Mouse (Mus musculus) heart, postnatal 10 days (tissue): ENCODE results near the gene Il31ra. TPM values are rescaled to one million over a fixed set of nuclear protein-coding genes. Genes with fewer than 3 reads are reported as not detected.
A peak's percentile ranks its signal among the peaks of the same experiment; 100 is the strongest.

Experiments
- DNase-seq, 2 experiments: peaks; one replicate each; pipeline ENCODE4 v3.0.0; 2021
- intact Hi-C: fragments of 180-260 bp; cut with DNase I; formaldehyde crosslinking; loops from one replicate; pipeline ENCODE4 v1.15.1; 2025
- total RNA-seq, 2 experiments: library from RNA; stranded (reverse); gene quantifications; 2 replicates each; pipeline ENCODE4 v1.2.3; 2021

The Il31ra gene
- total RNA-seq, 2 experiments from 2014 or later, result 0.14 TPM; not detected in 1

DNA sequence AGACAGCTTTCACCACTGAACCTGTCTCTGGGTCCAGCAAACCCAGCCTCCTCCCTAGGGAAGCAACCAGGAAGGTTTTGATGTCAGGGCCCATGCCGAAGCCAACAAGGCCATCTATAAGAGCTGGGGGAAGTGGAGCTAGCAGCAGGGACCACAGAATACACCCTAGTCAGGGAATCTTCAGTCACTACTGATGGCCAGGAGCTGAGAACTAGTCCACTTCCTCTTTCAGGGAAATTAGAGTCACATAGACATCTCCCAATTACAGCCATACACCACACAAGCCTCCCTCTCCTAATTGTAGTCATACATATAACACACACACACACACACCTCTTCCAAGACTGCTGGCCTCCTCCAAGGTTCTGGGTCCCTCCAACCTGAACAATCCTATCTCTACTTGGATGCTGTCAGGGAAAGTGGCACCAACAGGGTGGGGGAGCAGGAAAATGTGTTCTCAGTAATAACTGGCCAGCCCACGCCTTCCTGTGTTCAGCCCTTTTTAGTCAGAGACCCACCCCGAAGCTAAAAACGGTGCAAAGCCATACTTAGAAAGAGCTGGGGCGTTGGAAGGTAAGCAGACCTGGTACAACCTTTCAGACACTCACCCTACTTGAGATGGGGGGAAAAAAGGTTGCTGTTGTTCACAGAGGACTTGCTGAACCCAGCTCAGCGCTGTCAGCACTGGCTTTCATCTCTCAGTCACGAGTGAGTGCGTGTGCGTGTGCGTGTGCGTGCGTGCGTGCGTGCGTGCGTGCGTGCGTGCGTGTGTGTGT is 83.5 kb downstream of the Il31ra start:
- intact Hi-C loops, result no loop called here
- no peak for DNase-seq

DNA sequence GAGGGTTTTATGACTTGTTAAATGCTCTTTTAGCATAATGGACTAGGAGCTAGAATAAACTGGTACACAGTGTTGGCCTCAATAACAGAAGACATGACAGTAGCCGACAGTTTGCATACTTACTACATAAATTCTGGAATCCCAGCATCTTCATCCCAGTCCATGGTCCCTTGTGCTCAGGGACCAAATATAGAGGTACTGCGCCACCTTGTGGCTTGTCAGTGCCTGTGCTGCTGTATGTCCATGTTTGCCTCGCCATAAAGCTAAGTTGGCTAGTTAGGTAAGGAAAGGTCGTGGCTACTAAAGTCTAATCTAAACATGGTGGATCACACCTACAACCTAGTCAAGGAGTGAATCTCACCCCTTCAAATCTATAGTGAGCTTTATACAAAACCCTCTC is 84.7 kb downstream of the Il31ra start:
- intact Hi-C loops, result loop anchor here (1.0 to 10.0 kb wide), 2 partner anchors 201 to 745 kb away; no protein-coding TSS in a partner anchor
- peak; percentile 60 to 77 for DNase-seq

DNA sequence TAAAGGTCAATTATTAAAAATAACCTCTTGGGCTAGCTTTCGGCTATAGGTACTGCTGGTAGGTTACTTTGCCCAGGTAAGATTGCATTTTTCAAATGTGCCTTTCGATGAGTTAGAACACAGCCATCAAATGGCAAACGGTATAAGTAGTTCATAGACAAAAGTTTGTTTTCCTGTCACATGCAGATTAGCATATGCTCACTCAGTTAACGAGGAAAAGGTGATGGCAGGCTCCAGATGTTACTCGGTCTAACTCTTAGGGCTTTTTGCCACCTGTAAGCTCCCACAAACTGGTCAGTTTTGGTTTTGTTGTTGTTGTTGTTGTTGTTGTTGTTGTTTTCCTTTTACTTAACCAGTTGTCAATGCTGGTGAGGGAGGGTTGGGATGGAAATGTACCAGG is 85.7 kb downstream of the Il31ra start:
- intact Hi-C loops, result loop anchor here (10.0 kb wide), 1 partner anchor 744 kb away; no protein-coding TSS in a partner anchor
- no peak for DNase-seq

DNA sequence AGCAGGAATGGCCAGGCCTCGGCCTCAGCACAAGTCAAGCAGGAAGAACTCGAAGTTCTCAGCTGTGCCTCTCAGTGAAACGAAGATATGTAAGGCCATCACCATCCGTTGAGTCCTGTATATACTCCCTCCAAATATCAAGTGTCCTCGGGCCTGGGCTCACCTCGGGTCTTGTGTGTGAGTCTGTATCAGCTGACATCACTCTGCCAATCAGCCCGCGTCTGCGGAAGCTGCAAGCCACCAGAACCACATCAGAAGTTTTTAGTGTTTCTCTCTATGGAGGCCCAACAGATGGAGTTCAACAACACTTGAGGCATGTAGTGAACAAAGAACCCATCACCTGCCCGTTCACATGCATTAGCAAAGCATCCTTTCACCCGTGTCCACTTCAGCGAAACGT is 86.5 kb downstream of the Il31ra start:
- no peak for DNase-seq
- intact Hi-C loops, result loop anchor here (10.0 kb wide), 1 partner anchor 743 kb away; no protein-coding TSS in a partner anchor

DNA sequence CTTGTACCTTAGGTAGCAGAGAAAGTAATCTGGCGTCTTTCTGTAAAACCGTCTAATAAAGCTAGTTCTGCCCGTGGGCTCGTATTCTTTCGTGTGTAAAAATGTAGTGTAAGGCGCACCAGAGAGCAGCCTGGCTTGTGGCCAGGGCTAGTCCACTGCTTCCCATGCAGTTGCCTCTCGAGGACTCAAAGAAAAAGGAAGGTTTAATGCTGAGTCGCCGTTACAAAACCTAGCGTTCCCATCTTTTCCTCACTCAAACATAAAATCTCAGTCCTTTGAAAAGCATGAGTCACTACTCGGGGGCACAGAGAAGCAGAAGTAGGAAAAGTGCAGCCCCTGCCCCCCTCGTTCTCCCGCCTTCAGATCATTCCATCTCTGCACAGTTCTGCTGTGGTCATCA is 87.4 kb downstream of the Il31ra start:
- intact Hi-C loops, result loop anchor here (10.0 kb wide), 1 partner anchor 742 kb away; no protein-coding TSS in a partner anchor
- peak in 1 of 2 experiments; percentile 30 for DNase-seq

DNA sequence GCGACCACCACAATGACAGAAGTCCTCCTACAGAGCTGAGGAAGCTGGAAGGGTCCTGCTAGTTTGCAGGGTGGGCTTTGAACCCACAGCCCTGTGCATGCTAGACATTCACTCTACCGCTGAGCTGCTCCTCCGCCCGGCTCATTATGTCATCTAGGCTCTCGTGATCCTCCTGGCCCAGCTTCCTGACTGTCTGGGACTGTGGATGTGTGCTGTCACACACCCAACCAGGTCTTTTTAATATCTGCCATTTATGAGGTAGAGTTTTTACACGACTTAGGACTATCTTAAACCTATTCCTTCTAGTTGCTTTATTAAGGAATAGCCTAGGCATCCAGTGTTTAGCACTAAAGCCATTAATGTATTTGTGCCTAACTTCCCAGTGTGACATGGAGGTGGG is 88.7 kb downstream of the Il31ra start:
- intact Hi-C loops, result loop anchor here (10.0 kb wide), 1 partner anchor 741 kb away; no protein-coding TSS in a partner anchor
- no peak for DNase-seq

DNA sequence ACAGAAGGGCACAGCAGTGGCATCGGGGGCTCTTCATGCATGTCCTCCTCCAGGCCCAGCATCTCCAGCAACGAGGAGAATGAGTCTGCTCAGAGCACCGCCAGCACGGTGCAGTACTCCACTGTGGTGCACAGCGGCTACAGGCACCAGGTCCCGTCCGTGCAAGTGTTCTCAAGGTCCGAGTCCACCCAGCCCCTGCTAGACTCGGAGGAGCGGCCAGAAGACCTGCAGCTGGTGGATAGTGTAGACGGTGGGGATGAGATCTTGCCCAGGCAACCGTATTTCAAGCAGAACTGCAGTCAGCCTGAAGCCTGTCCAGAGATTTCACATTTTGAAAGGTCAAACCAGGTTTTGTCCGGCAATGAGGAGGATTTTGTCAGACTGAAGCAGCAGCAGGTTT is 90.3 kb downstream of the Il31ra start:
- DNase-seq, result no peak
- intact Hi-C loops, result loop anchor here (10.0 kb wide), 1 partner anchor 739 kb away; no protein-coding TSS in a partner anchor

DNA sequence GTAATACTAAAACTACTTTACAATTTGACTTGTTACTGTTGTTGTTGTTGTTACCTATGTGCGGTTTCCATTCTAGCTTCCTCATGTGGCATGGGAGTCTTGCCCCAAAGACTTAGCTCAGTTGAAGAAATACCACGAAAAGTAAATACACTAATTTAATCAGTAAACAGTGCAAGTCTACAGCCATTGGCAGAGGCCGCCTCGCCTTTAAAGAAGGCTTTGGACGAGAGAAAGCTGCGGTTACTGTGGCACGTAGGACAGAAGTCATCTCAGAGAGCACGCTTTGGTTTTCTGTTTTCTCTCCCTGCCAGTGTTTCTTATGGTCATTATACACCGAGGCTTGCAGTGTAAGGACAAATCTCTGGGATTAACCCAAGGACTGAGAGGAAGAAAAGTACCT is 93.7 kb downstream of the Il31ra start:
- intact Hi-C loops, result loop anchor here (2.0 to 10.0 kb wide), 2 partner anchors 20 to 736 kb away; no protein-coding TSS in a partner anchor
- DNase-seq, result no peak

DNA sequence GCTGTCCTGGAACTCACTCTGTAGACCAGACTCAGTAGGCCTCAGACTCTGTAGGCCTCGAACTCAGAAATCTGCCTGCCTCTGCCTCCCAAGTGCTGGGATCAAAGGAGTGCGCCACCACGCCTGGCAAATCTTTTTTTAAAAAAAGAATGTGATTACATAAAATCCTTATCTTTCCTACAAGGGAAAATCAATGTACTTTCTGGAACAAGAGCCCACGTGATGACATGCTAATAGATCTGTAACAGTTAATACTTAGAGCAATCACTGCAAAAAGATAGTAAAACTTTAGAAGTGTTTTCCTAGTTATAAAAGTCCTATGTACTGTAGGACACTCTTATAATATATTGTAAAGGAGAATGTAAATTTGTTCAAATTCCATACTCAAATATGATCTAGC is 94.1 kb downstream of the Il31ra start:
- intact Hi-C loops, result loop anchor here (2.0 to 10.0 kb wide), 2 partner anchors 19 to 735 kb away; no protein-coding TSS in a partner anchor
- no peak for DNase-seq

DNA sequence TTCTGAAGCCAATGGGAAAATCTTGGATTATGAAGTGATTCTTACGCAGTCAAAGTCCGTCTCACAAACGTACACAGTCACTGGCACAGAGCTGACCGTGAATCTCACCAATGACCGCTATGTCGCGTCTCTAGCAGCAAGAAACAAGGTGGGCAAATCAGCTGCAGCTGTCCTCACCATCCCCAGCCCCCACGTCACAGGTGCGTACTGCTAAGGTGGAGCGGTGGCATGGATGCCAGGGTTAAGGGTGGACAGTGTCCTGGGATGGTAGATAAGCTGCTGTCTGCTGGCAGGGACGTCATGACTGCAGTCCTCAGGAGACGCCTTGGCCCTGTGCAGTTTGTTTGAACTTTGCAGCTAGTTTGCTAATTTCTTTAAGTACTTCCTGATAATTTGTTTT is 99.6 kb downstream of the Il31ra start:
- no peak for DNase-seq
- intact Hi-C loops, result no loop called here

DNA sequence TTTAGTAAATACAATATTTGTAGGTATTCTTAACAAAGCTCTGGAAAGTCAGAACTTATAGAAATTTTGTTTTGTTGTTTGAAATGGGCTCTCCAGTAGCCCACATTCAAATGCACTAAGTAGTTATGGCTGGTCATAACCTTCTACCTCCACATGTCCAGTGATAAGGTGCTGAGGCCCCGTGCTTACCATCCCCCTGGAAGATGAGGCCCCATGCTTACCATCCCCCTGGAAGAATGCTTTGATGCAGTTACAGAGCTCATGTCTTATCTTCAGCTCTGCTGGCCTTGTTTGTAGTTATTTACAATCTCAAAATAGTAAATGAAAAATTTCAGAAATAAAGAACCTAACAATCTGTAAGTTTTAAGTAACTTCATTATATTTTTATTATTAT is 101.9 kb downstream of the Il31ra start:
- intact Hi-C loops, result no loop called here
- no peak for DNase-seq

DNA sequence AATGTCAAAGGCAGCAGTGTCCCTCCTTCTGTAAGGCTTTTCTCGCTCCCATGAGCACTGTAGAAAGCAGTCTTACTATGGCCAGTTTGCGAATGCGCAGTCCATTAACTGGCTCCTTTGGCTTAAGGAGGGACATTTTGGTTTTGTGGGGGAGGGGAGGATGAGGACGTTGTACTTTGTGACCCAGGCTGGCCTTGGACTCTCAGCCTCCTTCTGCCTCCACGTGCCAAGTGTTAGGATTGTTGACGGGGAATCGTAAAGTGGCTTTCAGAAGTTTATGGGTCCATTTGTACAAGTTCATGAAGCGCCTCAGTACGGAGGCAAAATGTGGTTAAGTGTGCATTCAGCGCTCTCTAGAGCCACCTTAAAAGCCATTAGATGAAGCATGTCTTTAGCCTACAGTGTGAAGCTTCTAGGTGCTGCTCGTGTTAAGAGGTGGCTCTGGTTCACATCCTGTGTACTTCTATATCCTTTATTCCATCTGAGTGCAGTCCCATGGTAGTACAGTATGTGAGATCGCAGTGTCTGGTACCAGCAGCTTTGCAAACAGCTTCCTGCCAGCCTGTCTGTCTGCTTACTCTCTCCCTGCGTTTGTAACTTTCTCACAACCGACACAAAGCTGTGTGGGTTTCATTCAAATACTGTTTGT is 102.4 kb downstream of the Il31ra start:
- DNase-seq, result no peak
- intact Hi-C loops, result no loop called here

DNA sequence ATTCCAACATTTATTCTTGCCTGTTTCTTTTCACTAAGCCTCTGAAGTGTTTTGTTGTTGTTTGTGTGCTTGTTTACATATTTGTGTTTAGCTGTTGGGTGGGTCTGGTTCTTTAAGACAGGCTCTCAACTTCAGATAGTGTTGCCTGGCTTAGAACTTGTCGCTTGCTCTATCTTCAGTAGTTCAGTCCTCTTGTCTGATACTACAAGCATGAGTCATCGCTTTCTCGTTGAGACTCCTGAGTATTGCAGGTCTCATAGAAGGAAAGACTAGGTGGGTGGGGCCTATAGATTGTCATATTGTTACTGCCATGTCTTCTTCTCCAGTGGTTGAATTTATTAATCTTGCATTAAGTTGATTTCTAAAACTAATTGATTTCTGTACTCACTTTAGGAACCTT is 104.1 kb downstream of the Il31ra start:
- intact Hi-C loops, result no loop called here
- no peak for DNase-seq

DNA sequence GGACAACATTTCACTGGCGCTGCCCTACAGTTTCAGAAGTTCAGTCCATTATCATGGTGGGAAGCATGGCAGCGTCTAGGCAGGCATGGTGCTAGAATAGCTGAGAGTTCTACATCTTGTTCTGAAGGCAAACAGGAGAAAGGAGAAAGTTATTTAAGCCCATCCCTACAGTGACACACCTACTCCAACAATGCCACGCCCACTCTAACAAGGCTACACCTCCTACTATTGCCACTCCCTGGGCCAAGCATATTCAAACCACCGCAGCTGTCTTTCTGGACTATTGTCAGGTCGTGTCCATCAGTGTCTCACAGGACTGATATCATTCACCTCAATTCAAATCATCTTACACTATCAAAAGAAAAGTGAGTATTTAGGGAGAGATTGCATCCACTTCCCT is 107.5 kb downstream of the Il31ra start:
- intact Hi-C loops, result no loop called here

DNA sequence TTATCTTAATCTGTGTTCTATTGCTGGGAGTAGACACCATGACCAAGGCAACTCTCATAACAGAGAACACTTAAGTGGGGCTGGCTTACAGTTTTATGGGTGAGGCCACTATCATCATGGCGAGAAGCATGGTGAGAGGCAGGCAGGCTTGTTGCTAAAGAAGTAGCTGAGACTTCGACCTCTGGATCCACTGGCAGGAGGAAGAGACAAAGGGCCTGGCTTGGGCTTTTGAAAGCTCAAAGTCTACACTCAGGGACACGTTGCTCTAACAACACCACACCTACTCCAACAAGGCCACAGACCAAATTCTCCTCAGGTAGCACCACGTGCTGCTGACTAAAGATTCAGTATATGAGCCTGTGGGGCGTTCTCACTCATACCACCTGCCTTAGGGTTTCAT is 107.9 kb downstream of the Il31ra start:
- intact Hi-C loops, result no loop called here
- DNase-seq, result no peak

More for the DNA sequence above, 107.5 kb downstream of the Il31ra start:
- DNase-seq, result no peak

DNA sequence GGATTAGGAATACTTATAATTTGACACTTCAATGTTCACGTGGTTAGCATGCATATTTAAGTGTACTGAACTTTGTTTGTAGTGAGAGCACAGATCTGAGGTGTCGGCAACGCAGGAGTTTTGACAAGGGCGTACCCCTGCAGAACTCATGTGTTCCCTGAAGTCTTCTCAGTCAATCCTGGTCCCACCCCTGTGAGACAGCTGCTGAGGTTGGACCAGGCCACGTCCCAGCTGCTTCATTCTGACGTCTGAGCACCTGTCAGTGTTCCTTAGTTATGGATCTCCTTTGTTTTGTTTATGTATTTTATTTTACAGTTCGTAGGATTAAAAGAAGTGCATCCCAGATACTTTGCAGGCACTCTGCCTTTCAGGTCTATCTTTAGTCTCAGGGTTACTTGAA is 111.1 kb downstream of the Il31ra start:
- DNase-seq, result no peak
- intact Hi-C loops, result no loop called here

DNA sequence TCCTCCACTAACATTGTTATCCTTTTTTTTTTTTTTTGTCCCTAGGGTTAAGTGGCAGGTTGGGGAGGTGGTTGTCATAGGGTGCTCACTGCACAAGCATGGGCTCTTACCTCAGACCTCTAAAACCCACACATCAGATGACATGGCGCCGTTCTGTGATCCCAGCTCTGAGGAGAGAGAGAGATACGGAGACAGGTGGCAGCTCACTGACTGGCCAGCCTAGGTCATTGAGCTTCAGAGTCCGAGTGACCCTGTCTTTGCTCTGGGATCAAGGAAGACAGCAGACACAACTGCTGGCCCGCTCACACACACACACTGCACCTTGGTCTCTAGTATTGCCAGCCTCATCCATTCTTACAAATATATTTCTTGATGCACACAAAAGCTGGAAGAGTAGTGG is 111.6 kb downstream of the Il31ra start:
- intact Hi-C loops, result no loop called here
- no peak for DNase-seq

DNA sequence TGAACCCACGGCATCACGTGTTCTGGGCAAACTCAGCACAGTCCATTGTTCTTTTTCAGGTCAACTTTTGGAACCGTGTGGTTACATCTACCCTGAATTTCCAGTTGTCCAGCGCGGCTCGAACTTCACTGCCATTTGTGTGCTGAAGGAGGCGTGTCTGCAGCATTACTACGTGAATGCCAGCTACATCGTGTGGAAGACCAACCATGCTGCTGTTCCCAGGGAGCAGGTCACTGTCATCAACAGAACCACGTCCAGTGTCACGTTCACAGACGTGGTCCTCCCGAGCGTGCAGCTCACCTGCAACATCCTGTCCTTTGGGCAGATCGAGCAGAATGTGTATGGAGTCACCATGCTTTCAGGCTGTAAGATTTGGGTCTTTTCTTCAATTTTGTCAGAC is 114.2 kb downstream of the Il31ra start:
- no peak for DNase-seq
- intact Hi-C loops, result loop anchor here (2.0 kb wide), 1 partner anchor 21 kb away; no protein-coding TSS in a partner anchor

DNA sequence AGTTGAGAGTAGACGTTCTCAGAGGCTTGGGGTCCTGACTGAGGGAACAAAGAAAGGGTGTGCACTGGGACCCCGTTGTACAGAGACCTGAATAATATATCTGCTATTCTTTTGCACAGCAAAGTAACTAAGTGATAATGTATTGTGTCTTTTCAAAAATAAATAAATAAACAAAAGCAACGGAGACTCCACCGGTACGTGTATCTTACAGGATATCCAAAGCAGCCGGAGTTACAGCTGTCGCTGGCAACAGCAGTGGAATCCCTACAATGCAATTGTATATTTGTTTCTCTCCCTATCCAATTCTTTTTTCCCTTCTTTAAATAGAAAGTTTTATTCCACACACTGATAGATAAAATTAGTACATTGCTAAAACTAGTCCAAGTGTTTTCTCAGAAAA is 115.1 kb downstream of the Il31ra start:
- DNase-seq, result no peak
- intact Hi-C loops, result no loop called here

DNA sequence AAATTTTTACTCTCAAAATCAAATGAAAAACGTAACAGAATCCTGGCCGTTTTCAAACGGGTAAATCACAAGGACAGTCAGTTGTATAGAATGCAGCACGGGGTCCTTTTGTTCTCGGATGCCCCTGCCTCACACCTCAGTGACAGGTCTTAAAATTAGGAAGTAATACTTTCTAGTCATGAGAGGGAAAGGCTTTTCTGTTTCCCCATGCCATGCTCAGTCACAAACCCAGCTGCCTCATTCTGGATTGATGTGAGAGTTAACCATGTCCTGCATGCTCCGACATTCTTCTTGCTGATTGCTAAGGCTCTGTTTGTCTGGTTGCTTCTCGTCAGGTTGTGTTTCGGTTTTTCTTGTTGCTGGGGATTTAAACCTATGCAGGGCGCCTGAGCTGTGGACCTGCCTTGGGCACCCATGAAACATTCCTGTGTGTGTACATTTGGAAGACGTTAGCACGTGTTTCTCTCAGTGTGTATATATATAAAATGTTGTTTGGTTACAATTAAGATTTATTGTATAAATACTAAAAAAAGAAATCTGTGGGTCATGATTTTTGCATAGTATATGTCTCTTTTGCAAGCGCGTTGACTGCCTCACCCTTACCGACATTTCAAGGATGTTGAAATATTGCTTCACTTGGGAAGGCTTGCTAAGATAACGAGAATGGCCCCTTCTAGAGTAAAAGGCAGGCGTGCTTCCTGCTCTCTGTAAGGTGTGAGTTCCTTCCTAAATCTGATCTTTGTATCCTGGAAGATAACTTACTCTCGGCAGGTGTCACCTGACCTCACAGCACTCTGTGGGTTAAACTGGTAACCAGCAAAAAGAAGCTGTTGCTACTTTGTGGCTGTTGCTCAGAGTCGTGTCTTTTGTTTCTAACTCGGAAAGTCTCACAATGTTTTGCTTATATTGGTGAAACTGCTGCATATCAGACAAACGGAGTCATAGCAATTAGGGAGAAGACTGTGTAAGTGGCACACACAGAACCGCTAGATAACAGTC is 120.1 kb downstream of the Il31ra start:
- intact Hi-C loops, result no loop called here
- no peak for DNase-seq
